Mouse (Mus musculus) thymus, adult 2 months (tissue): ENCODE results near the gene Pla2g1b.

Source experiments
- CTCF ChIP-seq: fragments of 200-500 bp; IDR thresholded peaks from 2 replicates; pipeline ENCODE4 v1.5.1; 2012; ENCODE audit warnings: mild to moderate bottlenecking, control low read depth, low read length, moderate library complexity, borderline replicate concordance; ENCODE audit not compliant: control insufficient read depth, poor library complexity, insufficient read depth; ENCODE audit errors: extremely low read depth
- POLR2A ChIP-seq: fragments of 200-500 bp; IDR thresholded peaks from 2 replicates; pipeline ENCODE4 v1.6.1; 2012; ENCODE audit warnings: mild to moderate bottlenecking, low read length, control low read depth, moderate library complexity; ENCODE audit not compliant: control insufficient read depth, poor library complexity, insufficient read depth; ENCODE audit errors: extremely low read depth

DNA sequence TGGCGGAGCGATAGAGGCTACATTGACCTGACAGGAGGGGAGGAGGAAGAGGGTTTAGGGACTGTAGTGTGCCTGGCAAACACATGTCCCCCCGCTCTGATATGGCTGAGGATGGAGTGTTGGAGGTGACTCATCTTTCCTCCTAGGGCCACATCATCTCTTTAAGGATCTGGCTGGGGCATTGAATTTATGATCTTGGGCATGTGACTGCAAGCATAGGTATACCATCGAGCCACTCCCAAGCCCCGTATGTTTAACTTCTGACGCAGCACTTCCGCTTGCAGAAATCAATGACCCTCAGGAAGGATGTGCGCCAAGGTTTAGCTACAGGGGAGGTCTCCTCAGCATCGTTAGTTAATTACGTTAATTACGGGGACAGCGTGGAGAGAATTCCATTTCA lies 37.0 kb downstream of the Pla2g1b start:
- TF ChIP-seq CTCF (no peak), POLR2A (no peak)
